Mouse (Mus musculus) heart, adult 2 months (tissue): ENCODE measurements around the gene Nrp1.

Experiments used
- CTCF ChIP-seq: fragments of 200-600 bp; IDR thresholded peaks from 2 replicates; pipeline ENCODE4 v1.8.1; 2022; ENCODE audit warnings: antibody characterized with exemption, mild to moderate bottlenecking, moderate library complexity
- POLR2A ChIP-seq: fragments of 200-500 bp; IDR thresholded peaks from 2 replicates; pipeline ENCODE4 v1.6.1; 2011; ENCODE audit warnings: mild to moderate bottlenecking, low read depth, low read length, control low read depth; ENCODE audit not compliant: insufficient read depth

GRCm38 (mm10) chr8:128384366-128384765, 26.0 kb downstream of the Nrp1 start:
- no peak for TF ChIP-seq POLR2A
- TF ChIP-seq CTCF = no peak
